Mouse (Mus musculus): ENCODE data around the gene Clmn.

GRCm38 (mm10) chr12:104851711-104852508 lies 13.0 kb downstream of the Clmn start:
- TF ChIP-seq CTCF (IDR thresholded peaks at IDR 0.05; ENCODE audit: low read depth): no peak
- TF ChIP-seq EP300 (IDR thresholded peaks at IDR 0.05; ENCODE audit: low read depth): no peak

Measured in heart, postnatal 0 days (tissue).